Mouse (Mus musculus): ENCODE data around the gene Igf2bp3. TPM values are rescaled to one million over a fixed set of nuclear protein-coding genes. Genes with fewer than 3 reads are reported as not detected.
A peak's percentile ranks its signal among the peaks of the same experiment; 100 is the strongest.

The Igf2bp3 gene
- polyA plus RNA-seq, 1 experiment from 2014 or later: 50.5 TPM

- 50% methylated on average over 9 of the region's 9 CpGs for WGBS
- Histone ChIP-seq H3K9ac (no peak overlapping the region), H3K9me3 (no peaks in the 10 kb centered on the region), H3K27ac (no peak overlapping the region), H3K4me1 (no peaks in the 10 kb centered on the region), H3K4me2 (no peak overlapping the region), H3K27me3 (no peaks in the 10 kb centered on the region), H3K36me3 (0 out of 2 replicates have a peak, but pooled peaks cover 2% of the 10 kb centered on the region), H3K4me3 (no peak overlapping the region)
- peak; percentile 100 for ATAC-seq (ENCODE audit: borderline replicate concordance, extremely low read depth, low FRiP score, low TSS enrichment)
Observed at GRCm38 (mm10) chr6:49236331-49236730, 21.6 kb upstream of the Igf2bp3 start.

GRCm38 (mm10) chr6:49233356-49233755, 18.6 kb upstream of the Igf2bp3 start:
- Histone ChIP-seq H3K27me3 (no peaks in the 10 kb centered on the region), H3K4me3 (no peak overlapping the region), H3K36me3 (no peaks in the 10 kb centered on the region), H3K4me2 (no peak overlapping the region), H3K9me3 (no peaks in the 10 kb centered on the region), H3K4me1 (no peaks in the 10 kb centered on the region), H3K27ac (no peak overlapping the region), H3K9ac (no peak overlapping the region)
- no peak for ATAC-seq (ENCODE audit: borderline replicate concordance, extremely low read depth, low FRiP score, low TSS enrichment)
- WGBS: 52% methylated on average over 4 of the region's 4 CpGs

DNA sequence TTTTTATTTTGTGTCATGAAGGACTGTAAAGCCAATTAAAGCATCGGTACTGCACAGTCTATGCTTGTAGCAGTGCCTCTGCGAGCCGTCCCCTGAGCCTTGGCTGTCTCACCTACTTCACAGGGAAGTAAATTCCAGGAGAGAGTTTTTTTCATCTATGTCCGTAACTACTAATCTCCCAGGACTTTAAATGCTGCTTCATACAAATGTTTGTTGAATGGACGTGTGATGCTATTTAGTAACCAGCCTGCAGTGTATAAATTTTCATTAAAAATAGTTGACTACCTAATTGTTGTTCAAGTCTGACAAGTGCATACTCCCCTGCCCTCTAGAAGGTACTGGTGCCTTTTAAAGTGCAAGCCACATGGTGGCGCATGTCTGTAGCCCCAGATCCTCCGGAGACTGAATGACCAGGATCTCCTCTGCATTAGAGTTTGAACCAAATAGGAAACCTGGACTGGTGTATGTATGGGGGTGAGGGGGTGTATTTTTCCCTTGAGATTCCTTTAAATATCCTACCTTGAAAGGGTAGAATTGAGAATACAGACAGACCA, 13.4 kb upstream of the Igf2bp3 start:
- peak; percentile 55; the same call in 1 of the 2 replicates for ATAC-seq (ENCODE audit: borderline replicate concordance, extremely low read depth, low FRiP score, low TSS enrichment)
- no peak overlapping the region for H3K9ac ChIP-seq
- no peaks in the 10 kb centered on the region for H3K9me3 ChIP-seq
- WGBS: 10% methylated on average over 7 of the region's 7 CpGs
- no peak overlapping the region for H3K4me2 ChIP-seq
- H3K4me1 ChIP-seq: 0 out of 2 replicates have a peak, but pooled peaks cover 5% of the 10 kb centered on the region
- H3K27ac ChIP-seq: no peak overlapping the region
- no peak overlapping the region for H3K4me3 ChIP-seq
- no peaks in the 10 kb centered on the region for H3K27me3 ChIP-seq
- no peaks in the 10 kb centered on the region for H3K36me3 ChIP-seq

GRCm38 (mm10) chr6:49227184-49227735, 12.5 kb upstream of the Igf2bp3 start:
- H3K36me3 ChIP-seq: no peaks in the 10 kb centered on the region
- ATAC-seq (ENCODE audit: borderline replicate concordance, extremely low read depth, low FRiP score, low TSS enrichment): no peak
- no peaks in the 10 kb centered on the region for H3K27me3 ChIP-seq
- WGBS: 7% methylated on average over 15 of the region's 15 CpGs
- no peak overlapping the region for H3K4me3 ChIP-seq
- H3K4me2 ChIP-seq: peak overlapping the region; percentile 35
- no peak overlapping the region for H3K9ac ChIP-seq
- no peak overlapping the region for H3K27ac ChIP-seq
- 0 out of 2 replicates have a peak, but pooled peaks cover 5% of the 10 kb centered on the region for H3K4me1 ChIP-seq
- H3K9me3 ChIP-seq: no peaks in the 10 kb centered on the region

DNA sequence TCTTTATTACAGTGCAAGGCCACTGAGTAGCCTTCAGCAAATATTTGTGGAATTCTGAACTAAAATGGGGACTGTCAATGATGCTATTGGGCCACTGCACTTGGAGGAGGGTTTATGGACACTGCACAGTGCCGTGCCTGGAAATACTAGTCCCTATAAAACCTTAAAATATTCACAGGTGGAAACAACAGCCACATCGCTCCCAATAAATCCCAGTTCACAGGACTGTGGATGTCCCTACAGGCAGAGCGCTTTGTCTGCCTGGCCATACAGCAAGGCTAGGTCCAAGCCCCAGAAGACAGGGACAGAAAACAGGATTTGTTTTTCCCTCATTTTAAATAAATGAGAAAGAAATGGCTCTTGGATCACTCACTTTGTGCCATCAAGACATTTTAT, 11.0 kb upstream of the Igf2bp3 start:
- Histone ChIP-seq H3K9me3 (no peaks in the 10 kb centered on the region), H3K4me2 (no peak overlapping the region), H3K4me3 (no peak overlapping the region), H3K4me1 (0 out of 2 replicates have a peak, but pooled peaks cover 5% of the 10 kb centered on the region), H3K36me3 (no peaks in the 10 kb centered on the region), H3K27ac (no peak overlapping the region), H3K9ac (no peak overlapping the region), H3K27me3 (no peaks in the 10 kb centered on the region; the same call in 1 of the 2 replicates)
- WGBS: 77% methylated on average over 3 of the region's 3 CpGs
- no peak for ATAC-seq (ENCODE audit: borderline replicate concordance, extremely low read depth, low FRiP score, low TSS enrichment)

DNA sequence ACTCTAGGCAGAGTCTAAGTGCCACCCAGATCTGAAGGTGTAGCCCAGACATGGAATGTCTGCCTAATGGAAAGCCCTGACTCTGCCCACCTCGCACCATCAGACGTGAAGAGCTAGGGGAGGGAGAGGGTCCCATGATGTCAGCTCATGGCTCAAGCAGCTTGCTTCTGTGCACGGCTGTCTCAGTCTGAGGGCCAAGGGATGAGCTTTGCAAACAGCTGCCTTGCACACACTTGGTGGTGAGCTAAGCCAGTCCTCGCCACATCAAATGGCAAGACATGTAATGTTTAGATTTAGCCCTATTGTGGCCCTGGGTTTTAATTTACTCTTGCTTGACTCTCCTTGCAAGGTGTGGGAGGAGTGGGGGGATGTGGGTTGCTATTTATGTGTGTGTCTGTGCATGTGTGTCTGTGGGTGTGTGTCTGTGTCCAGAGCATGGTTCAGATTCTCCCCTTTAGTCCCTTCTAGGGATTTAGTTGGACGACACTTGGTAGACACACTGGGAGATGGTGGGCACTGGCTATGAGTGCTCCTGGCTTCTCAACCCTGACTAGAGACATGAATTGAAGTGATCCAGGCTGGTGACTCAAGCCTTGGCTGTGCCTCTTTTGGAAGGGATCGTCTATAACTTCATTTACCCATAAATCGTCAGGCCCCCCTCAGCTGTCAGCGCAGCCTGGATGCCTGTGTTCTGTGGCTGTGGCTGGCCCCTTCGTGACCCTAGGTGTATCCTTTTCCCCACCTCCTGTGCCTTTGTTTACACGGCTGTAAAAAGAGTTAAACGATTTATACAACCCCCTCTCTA, 10.4 kb upstream of the Igf2bp3 start:
- Histone ChIP-seq H3K9me3 (no peaks in the 10 kb centered on the region), H3K36me3 (no peaks in the 10 kb centered on the region), H3K4me1 (0 out of 2 replicates have a peak, but pooled peaks cover 5% of the 10 kb centered on the region), H3K4me2 (no peak overlapping the region), H3K9ac (no peak overlapping the region), H3K27me3 (peaks cover 4% of the 10 kb centered on the region; the same call in 1 of the 2 replicates), H3K27ac (no peak overlapping the region), H3K4me3 (no peak overlapping the region)
- no peak for ATAC-seq (ENCODE audit: borderline replicate concordance, extremely low read depth, low FRiP score, low TSS enrichment)
- 45% methylated on average over 11 of the region's 11 CpGs for WGBS

- H3K36me3 ChIP-seq: no peaks in the 10 kb centered on the region
- 4% methylated on average over 7 of the region's 7 CpGs for WGBS
- no peak overlapping the region for H3K27ac ChIP-seq
- H3K27me3 ChIP-seq: peaks cover 6% of the 10 kb centered on the region; the same call in 1 of the 2 replicates
- no peak overlapping the region for H3K9ac ChIP-seq
- no peak overlapping the region for H3K4me3 ChIP-seq
- H3K4me2 ChIP-seq: no peak overlapping the region
- no peaks in the 10 kb centered on the region for H3K9me3 ChIP-seq
- no peak for ATAC-seq (ENCODE audit: borderline replicate concordance, extremely low read depth, low FRiP score, low TSS enrichment)
- H3K4me1 ChIP-seq: 0 out of 2 replicates have a peak, but pooled peaks cover under 1% of the 10 kb centered on the region
Observed at GRCm38 (mm10) chr6:49221906-49222305, 7.1 kb upstream of the Igf2bp3 start.

- Histone ChIP-seq H3K9me3 (no peaks in the 10 kb centered on the region), H3K4me3 (peak overlapping the region; percentile 14; the same call in 1 of the 2 replicates), H3K4me2 (peak overlapping the region; percentile 40), H3K27ac (no peak overlapping the region), H3K27me3 (peaks cover 6% of the 10 kb centered on the region; the same call in 1 of the 2 replicates), H3K36me3 (no peaks in the 10 kb centered on the region), H3K9ac (no peak overlapping the region), H3K4me1 (no peaks in the 10 kb centered on the region)
- 10% methylated on average over 16 of the region's 16 CpGs for WGBS
- no peak for ATAC-seq (ENCODE audit: borderline replicate concordance, extremely low read depth, low FRiP score, low TSS enrichment)
Observed at GRCm38 (mm10) chr6:49219920-49220604, 5.3 kb upstream of the Igf2bp3 start.

DNA sequence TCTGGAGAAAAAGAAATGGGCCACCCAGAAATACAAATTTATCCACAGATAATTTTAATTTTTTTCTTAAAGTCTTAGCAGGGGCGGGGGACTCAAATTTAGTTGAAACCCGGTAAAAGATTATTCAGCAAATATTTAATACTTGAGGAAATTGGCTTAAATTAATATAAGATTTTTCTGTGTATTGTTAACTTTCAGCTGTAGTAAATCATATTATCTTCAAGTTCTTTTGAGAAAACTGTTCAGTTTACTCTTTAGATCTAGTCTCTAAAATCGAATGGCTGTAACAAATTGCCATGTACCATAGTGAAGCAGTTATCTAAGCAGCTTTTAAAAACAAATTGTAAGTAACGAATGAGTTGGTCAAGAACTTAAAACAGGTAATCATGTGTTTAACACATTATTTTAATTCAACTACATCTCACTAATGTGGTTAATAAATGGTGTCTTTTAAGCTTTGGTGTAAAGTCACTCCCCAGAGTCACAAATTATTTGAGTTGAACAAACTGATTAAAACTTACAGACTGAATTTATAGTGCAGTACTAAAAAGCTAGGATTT, 4.3 kb upstream of the Igf2bp3 start:
- Histone ChIP-seq H3K4me1 (no peaks in the 10 kb centered on the region), H3K9me3 (no peaks in the 10 kb centered on the region), H3K4me2 (no peak overlapping the region), H3K27ac (no peak overlapping the region), H3K4me3 (no peak overlapping the region), H3K9ac (no peak overlapping the region), H3K27me3 (peaks cover 6% of the 10 kb centered on the region; the same call in 1 of the 2 replicates), H3K36me3 (no peaks in the 10 kb centered on the region)
- 26% methylated on average over 4 of the region's 4 CpGs for WGBS
- no peak for ATAC-seq (ENCODE audit: borderline replicate concordance, extremely low read depth, low FRiP score, low TSS enrichment)

DNA sequence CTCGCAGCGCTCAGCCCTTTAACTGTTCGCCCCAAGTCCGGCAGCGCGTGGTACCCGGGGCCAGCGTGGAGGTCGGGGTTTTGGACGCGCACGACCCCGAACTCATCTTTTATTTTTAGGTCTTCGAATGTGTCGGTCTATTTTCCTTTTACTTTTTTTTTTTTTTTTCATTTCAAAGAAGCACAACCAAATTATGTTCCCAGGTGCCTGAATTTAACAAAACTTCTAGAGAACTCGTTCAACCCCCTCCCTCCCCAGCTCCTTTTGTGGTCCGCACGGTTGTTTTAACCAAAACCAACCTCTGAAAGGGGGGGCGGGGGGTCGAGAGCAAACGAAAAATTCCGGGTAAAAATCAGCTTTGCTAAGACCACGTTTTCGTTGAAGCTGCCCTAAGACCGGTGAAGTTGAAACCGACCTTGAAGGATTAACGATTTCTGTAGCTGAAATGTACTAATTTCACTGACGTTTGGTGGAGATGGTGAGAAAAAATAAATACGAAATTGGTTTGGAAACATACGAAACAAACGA, 3.6 kb upstream of the Igf2bp3 start:
- H3K9me3 ChIP-seq: no peaks in the 10 kb centered on the region
- ATAC-seq (ENCODE audit: borderline replicate concordance, extremely low read depth, low FRiP score, low TSS enrichment): no peak
- peak overlapping the region; percentile 60 for H3K4me3 ChIP-seq
- no peak overlapping the region for H3K27ac ChIP-seq
- whole genome bisulfite sequencing: under 1% methylated on average over 31 of the region's 31 CpGs
- no peaks in the 10 kb centered on the region for H3K4me1 ChIP-seq
- peak overlapping the region; percentile 13; the same call in 1 of the 2 replicates for H3K9ac ChIP-seq
- H3K36me3 ChIP-seq: no peaks in the 10 kb centered on the region
- H3K27me3 ChIP-seq: peaks cover 6% of the 10 kb centered on the region; the same call in 1 of the 2 replicates
- H3K4me2 ChIP-seq: peak overlapping the region; percentile 79
